Mouse (Mus musculus): ENCODE measurements around the gene Ilf2. TPM values are rescaled to one million over a fixed set of nuclear protein-coding genes. Genes with fewer than 3 reads are reported as not detected.

The Ilf2 gene
- 82.1 and 97.0 TPM in 2 replicates for polyA plus RNA-seq (2011; ENCODE audit: insufficient read length, low read depth, missing spikeins)

DNA sequence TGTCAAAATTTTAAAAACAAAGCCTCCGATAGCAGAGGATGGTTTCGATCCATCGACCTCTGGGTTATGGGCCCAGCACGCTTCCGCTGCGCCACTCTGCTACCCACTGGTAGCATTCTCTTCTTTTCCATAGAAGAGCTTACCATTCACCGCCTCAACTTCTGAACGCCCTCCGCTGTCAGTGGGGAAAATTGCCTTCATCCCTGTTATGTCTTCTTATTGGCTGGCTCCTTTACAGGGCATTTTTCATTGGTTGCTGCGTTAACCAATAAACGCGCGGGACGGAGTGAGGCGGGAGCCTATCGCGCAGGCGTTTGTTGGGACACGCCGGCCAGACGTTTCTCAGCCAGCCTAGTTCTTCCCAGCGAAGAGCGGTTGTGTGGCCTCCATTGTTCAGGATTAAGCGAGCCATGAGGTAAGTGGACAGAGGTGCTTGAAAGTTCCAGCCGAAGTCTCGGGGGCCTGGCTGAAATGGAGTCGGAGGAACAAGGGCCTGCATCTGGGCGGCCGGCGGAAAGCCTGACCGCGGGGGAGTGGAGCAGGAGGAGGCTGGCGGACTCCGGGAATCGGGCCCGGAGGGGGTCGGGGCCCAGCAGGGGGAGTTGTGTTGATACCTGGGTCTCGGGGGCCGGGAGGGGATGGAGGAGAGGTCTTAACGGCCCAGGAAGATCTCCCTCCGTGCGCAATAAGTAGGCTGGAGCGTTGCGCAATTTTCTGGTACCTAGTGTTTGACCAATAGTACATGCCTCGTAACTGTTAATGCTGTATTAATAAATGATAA is at the start of gene Ilf2:
TSS of gene Ilf2 (plus strand) at position 296 of the 781 bp plus-strand sequence.
- Histone ChIP-seq H3K4me3 (ENCODE audit: insufficient read depth, low read length) (peak within 1 kb of the TSS; percentile 99), H3K4me1 (ENCODE audit: control insufficient read depth, insufficient read depth, low read length) (no peaks in the 10 kb centered on the region), H3K27ac (ENCODE audit: insufficient read depth, low read length) (peak within 1 kb of the TSS; percentile 69)
- TF ChIP-seq POLR2A (IDR thresholded peaks at IDR 0.05; ENCODE audit: low read depth, low read length) = peak; percentile 88
- TF ChIP-seq CTCF (IDR thresholded peaks at IDR 0.05; ENCODE audit: borderline replicate concordance, insufficient read depth, low read length) = no peak

- H3K27ac ChIP-seq (ENCODE audit: insufficient read depth, low read length) = no peak overlapping the region
- H3K4me3 ChIP-seq (ENCODE audit: insufficient read depth, low read length) = no peak overlapping the region
These were observed 48.4 kb upstream of the Ilf2 start for GRCm38 (mm10) chr3:90427574-90427973.

DNA sequence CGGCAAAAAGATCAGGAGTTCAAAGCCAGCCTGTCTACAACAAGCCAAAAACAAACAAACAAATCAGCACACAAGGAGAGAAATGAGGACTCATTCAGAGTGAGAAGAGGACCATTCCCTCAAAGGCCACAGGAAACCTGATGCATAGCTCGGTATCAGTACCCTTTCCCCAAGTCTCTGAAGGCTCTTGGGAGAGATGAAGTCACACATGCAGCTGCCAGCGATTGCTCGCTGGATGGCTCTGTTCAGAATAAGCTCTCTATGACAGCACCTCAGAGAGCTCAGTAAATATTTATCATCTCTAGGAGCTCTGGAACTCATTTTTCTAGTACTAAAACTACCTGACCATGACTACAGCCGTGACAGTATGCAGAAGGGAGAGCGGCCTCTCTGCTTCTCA is 47.7 kb upstream of the Ilf2 start:
- H3K4me3 ChIP-seq (ENCODE audit: insufficient read depth, low read length) = no peak overlapping the region
- peaks cover 11% of the 10 kb centered on the region for H3K4me1 ChIP-seq (ENCODE audit: control insufficient read depth, insufficient read depth, low read length)
- no peak for TF ChIP-seq POLR2A (IDR thresholded peaks at IDR 0.05; ENCODE audit: low read depth, low read length)
- no peak for TF ChIP-seq CTCF (IDR thresholded peaks at IDR 0.05; ENCODE audit: borderline replicate concordance, insufficient read depth, low read length)
- H3K27ac ChIP-seq (ENCODE audit: insufficient read depth, low read length) = no peak overlapping the region

More at GRCm38 (mm10) chr3:90427574-90427973, 48.4 kb upstream of the Ilf2 start:
- peaks cover 11% of the 10 kb centered on the region for H3K4me1 ChIP-seq (ENCODE audit: control insufficient read depth, insufficient read depth, low read length)
- TF ChIP-seq POLR2A (IDR thresholded peaks at IDR 0.05; ENCODE audit: low read depth, low read length) = no peak
- TF ChIP-seq CTCF (IDR thresholded peaks at IDR 0.05; ENCODE audit: borderline replicate concordance, insufficient read depth, low read length) = no peak

DNA sequence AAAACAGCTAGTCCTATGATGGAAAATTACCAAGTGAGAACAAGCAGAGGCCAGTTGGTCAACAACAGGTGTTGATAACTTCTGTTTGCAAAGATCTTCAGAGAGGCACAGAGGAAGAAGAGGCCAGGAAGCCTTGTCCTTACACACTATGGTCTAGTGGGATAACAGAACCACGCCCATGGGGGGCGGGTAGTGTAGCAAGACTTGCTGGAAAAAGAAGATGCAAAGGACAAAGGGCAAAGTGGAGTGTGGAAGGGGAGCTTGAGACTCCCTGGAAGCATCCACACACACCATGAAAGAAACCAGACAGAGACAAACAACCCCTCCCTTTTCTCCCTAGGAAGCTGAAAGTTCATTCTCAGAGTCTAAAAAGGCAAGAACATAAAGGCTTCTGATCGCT is 46.4 kb upstream of the Ilf2 start:
- peaks cover 9% of the 10 kb centered on the region for H3K4me1 ChIP-seq (ENCODE audit: control insufficient read depth, insufficient read depth, low read length)
- no peak overlapping the region for H3K4me3 ChIP-seq (ENCODE audit: insufficient read depth, low read length)
- H3K27ac ChIP-seq (ENCODE audit: insufficient read depth, low read length) = no peak overlapping the region
- TF ChIP-seq POLR2A (IDR thresholded peaks at IDR 0.05; ENCODE audit: low read depth, low read length) (no peak), CTCF (IDR thresholded peaks at IDR 0.05; ENCODE audit: borderline replicate concordance, insufficient read depth, low read length) (no peak)

GRCm38 (mm10) chr3:90432348-90432747 is 43.6 kb upstream of the Ilf2 start:
- TF ChIP-seq CTCF (IDR thresholded peaks at IDR 0.05; ENCODE audit: borderline replicate concordance, insufficient read depth, low read length) = no peak
- TF ChIP-seq POLR2A (IDR thresholded peaks at IDR 0.05; ENCODE audit: low read depth, low read length) = no peak
- Histone ChIP-seq H3K27ac (ENCODE audit: insufficient read depth, low read length) (no peak overlapping the region), H3K4me3 (ENCODE audit: insufficient read depth, low read length) (peak overlapping the region; percentile 78), H3K4me1 (ENCODE audit: control insufficient read depth, insufficient read depth, low read length) (peaks cover 9% of the 10 kb centered on the region)

- TF ChIP-seq CTCF (IDR thresholded peaks at IDR 0.05; ENCODE audit: borderline replicate concordance, insufficient read depth, low read length) (no peak), POLR2A (IDR thresholded peaks at IDR 0.05; ENCODE audit: low read depth, low read length) (peak; percentile 50; the same call in 1 of the 2 replicates)
- Histone ChIP-seq H3K4me1 (ENCODE audit: control insufficient read depth, insufficient read depth, low read length) (peaks cover 9% of the 10 kb centered on the region), H3K4me3 (ENCODE audit: insufficient read depth, low read length) (peak overlapping the region; percentile 78), H3K27ac (ENCODE audit: insufficient read depth, low read length) (peak overlapping the region; percentile 87)
These were observed 43.1 kb upstream of the Ilf2 start for GRCm38 (mm10) chr3:90432811-90433219.

- peak within 1 kb of the TSS; percentile 78 for H3K4me3 ChIP-seq (ENCODE audit: insufficient read depth, low read length)
- peaks cover 9% of the 10 kb centered on the region for H3K4me1 ChIP-seq (ENCODE audit: control insufficient read depth, insufficient read depth, low read length)
- no peak for TF ChIP-seq CTCF (IDR thresholded peaks at IDR 0.05; ENCODE audit: borderline replicate concordance, insufficient read depth, low read length)
- TF ChIP-seq POLR2A (IDR thresholded peaks at IDR 0.05; ENCODE audit: low read depth, low read length) = peak; percentile 93
- peak within 1 kb of the TSS; percentile 87 for H3K27ac ChIP-seq (ENCODE audit: insufficient read depth, low read length)
These were observed 42.4 kb upstream of the Ilf2 start, which contains the start of gene Ints3 for GRCm38 (mm10) chr3:90433381-90434020. Gene Ints3 (minus strand): TSS chr3:90433622.

DNA sequence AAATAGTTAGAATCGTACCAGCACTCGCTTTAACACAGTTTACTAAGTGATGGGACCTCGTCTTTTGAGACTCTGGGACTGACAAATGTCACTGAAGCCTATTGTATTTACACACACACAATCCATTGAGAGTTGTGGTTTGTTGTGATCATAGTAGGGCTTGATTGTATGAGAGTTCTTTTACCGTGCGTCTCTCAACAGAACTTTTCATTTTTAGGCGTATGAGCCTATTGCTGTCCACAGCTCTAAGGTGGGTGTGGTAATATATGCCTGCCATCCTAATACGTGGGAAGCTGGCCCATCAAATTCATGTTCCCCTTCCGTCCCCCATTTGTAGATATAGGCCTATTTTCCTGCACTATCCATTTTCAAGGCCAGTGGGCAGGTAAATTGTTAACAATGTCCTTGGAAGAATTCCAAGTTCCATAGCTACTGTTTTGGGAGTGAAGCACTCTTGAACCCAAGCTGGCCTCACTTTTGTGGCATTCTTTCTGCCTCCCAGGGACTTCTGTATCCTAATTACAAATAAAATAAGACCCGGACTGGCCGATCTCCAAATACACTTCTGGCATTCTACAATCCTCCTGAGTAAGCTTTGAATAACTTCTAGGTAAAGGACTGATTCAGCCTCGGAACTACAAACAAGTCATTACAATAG is 41.7 kb upstream of the Ilf2 start:
- no peak for TF ChIP-seq POLR2A (IDR thresholded peaks at IDR 0.05; ENCODE audit: low read depth, low read length)
- TF ChIP-seq CTCF (IDR thresholded peaks at IDR 0.05; ENCODE audit: borderline replicate concordance, insufficient read depth, low read length) = no peak
- no peak overlapping the region for H3K27ac ChIP-seq (ENCODE audit: insufficient read depth, low read length)
- H3K4me3 ChIP-seq (ENCODE audit: insufficient read depth, low read length) = peak overlapping the region; percentile 48

DNA sequence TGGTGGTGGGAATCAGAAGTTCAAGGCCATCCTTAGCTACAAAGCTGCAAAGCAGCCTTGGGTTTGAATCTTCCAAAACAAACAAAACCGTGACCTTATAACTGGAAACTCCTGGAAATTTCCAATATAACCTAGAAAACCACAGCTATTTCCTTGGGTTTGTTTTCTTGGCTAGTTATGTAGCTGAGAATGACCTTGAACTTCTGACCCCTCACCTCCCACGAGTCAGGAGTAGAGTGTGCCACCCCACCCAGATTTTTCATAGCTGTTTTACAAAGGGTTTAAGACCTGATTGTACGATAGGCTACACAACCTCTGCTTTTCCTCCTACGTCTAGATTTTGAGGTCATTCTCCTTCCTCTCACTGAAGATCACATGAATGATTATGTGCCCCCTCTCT is 38.8 kb upstream of the Ilf2 start:
- no peak overlapping the region for H3K4me3 ChIP-seq (ENCODE audit: insufficient read depth, low read length)
- peaks cover 2% of the 10 kb centered on the region; the same call in 1 of the 2 replicates for H3K4me1 ChIP-seq (ENCODE audit: control insufficient read depth, insufficient read depth, low read length)
- no peak overlapping the region for H3K27ac ChIP-seq (ENCODE audit: insufficient read depth, low read length)
- TF ChIP-seq CTCF (IDR thresholded peaks at IDR 0.05; ENCODE audit: borderline replicate concordance, insufficient read depth, low read length) (no peak), POLR2A (IDR thresholded peaks at IDR 0.05; ENCODE audit: low read depth, low read length) (no peak)

More for the DNA sequence above, 41.7 kb upstream of the Ilf2 start:
- H3K4me1 ChIP-seq (ENCODE audit: control insufficient read depth, insufficient read depth, low read length) = peaks cover 9% of the 10 kb centered on the region
